Mouse (Mus musculus): Measurements from ENCODE around the gene Psip1.

- TF ChIP-seq GATA1 (IDR thresholded peaks at IDR 0.05; ENCODE audit: borderline replicate concordance, low read length) (no peak), FLI1 (IDR thresholded peaks at IDR 0.05; ENCODE audit: low read length) (no peak)
Measured at GRCm38 (mm10) chr4:83527921-83528320, 41.7 kb upstream of the Psip1 start.
